Mouse (Mus musculus) adrenal gland, postnatal 36 days (tissue): Measurements from ENCODE around the gene Arhgap10. TPM values are rescaled to one million over a fixed set of nuclear protein-coding genes. Genes with fewer than 3 reads are reported as not detected.

Source experiments
- DNase-seq, 2 experiments: peaks; one replicate each; pipeline ENCODE4 v3.0.0; 2021; ENCODE audit warnings: mixed read lengths in 1 of 2
- total RNA-seq, 2 experiments: library from RNA; stranded (reverse); gene quantifications; 2 replicates each; pipeline ENCODE4 v1.2.3; 2021

Arhgap10 gene
- total RNA-seq, 2 experiments from 2014 or later: 18.5 to 28.0 TPM

DNA sequence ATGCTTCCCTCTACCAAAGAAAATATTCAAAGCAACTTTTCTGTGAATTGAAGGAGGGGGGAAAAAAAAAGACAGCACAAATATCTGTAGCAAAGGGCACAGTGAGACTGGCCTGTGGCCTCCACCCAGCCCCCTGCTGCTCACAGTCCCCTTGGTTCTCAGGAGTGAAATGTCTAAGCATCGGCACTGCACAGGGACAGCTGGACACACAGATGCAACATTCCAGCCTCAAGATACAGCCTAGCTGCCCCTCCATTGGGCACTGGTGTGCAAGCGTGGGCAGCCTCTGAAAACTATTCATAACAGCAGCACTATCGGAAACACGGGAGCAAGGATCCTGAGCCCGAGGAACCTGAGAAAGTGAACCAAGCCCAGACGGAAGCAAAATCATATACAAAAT is 113.7 kb downstream of the Arhgap10 start:
- DNase-seq: no peak

DNA sequence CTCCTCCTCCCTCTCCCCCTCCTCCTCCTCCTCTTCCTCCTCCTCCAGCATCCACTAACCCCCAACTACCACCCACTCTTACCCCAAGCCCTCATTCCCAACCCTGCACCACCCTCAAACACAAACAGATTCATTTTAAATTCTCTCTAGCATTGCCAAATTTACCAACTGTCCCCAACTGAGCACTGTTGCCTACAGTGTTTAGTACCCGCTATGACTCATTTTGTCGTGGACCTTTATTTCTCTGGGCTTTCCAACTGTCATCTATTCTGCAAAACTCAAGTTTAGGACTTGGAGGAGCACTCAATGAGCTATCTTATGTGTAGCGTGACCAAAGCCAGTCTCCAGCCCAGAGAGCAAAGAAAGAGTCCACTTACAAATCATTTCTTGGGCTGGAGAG is 115.8 kb downstream of the Arhgap10 start:
- no peak for DNase-seq

DNA sequence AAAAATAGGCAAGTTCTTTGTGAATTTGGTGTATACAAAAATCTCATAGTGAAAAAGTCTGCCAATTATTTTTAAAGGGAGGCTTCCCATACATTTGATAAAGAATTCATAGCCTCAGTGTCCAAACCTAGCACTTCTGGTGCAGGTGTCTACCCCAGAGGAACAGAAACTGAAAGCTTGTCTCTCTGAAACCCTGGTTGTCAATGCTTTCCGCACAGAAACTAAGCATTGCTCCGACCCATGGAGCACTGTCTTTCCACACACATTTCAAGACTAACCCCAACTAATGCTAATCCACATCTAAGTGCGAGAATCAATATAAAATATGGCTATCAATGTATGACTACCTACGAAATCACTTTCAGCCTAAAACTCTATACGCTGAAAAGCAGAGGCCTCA is 116.6 kb downstream of the Arhgap10 start:
- no peak for DNase-seq

DNA sequence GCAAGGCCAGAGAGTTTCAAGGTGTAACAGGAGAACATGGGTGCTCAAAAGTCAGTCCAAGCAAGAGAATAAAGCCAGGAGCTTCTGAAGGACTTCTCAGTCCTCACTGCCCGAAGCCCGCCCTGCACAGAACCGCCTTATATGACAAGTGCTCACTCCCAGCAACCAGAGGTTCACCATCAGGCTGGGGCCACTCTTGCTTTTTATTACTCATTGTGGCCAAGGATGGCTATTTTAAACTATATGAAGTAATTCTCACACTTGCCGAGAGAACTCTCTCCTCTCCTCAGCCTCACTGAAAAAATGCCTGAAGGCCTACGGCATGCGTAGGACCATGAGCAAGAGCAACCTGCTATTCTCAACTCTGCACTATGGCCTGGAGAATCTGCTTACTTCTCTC is 133.7 kb downstream of the Arhgap10 start:
- DNase-seq: no peak

DNA sequence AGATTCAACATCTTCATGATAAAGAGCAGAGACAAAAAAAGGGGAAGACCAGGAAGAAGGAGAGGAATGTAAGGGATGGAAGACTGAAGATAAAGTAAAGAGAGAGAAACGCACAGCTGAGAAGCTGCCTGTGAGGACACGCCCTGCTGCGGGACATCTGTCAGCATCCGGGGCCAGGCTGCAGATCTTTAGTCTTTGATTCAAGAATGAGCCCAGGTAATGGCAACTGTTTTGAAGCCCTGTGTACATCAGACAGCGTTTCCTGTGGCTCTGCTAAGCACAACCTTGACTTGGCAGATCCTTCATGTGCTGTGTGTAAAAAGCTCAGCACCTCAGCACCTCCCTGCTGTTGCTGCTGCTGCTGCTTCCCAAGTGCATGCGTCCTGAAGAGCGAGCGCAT is 134.1 kb downstream of the Arhgap10 start:
- DNase-seq: no peak

DNA sequence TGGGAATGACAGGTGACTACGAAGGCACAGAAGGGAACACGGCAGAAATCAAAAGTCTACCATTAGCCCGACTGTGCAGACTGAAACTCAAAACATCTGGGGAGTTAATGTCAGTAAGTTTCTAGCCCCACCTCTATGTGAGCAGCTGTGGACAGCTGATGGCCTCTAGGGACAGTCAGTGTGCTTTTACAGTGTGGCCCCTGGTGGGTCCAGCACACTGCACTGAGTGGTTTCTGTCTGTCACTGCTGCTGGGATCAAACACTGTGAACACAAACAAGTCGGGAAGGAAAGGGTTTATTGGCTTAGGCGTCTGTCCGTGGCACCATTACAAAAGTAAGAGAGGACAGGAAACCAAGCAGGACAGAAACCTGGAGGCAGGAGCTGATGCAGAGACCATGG is 136.9 kb downstream of the Arhgap10 start:
- DNase-seq: no peak

DNA sequence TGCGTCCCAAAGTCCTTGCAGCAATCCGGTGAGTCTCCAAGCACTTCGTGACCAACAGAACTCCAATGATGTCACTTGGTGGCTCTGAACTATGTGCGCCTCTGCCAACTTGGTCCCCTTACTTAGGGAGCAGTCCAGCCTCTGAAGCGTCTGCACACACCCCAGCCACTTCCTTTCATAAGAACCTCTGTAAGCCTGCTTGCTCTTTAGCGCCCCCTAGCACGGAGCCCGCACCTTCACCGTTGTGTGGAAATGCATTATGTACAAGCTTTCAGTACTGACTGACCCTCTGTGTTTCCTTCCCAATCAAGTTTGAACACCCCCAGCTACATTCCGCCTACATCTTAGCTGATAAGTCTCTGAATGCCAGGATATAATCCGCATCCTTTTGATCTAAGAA is 138.5 kb downstream of the Arhgap10 start:
- DNase-seq: peak; percentile 21 to 38

DNA sequence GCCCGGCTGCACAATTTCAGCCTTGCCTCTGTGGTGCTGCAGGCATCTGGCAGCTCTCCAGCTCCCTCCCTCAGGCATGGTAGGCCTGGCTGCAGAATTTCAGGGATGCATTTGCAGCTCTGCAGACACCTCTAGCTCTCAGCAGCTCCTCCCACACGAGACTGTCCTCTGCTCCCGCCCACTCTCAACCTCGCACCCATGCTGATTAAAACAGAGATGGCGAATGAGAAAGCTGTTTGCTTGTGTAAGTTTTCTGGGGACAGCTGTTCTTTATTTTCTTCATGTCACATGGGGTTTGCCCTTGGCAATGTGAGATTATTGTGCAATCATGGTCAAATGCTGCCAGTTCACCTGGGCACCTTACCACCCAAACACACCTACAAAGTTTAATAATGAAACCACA is 141.3 kb downstream of the Arhgap10 start:
- DNase-seq: peak; percentile 39 to 49

DNA sequence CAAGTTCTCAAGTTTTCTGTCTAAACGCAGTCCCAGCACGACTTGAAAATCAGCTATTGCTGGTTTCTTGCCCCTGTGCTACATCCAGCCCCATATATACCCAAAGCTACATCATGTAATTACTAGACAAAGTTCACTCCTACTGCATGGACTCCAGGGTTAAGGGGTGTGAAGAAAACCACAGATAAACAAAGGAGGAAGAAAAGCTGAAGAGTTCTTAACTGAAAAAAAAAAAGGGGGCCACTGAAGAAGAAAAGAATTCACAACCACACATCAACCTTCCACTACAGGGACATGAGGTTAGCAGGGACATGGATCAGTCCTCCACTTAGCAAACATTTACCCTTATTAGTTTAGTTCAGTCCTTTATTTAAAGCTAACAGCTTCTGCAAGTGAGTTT is 141.8 kb downstream of the Arhgap10 start:
- no peak for DNase-seq

DNA sequence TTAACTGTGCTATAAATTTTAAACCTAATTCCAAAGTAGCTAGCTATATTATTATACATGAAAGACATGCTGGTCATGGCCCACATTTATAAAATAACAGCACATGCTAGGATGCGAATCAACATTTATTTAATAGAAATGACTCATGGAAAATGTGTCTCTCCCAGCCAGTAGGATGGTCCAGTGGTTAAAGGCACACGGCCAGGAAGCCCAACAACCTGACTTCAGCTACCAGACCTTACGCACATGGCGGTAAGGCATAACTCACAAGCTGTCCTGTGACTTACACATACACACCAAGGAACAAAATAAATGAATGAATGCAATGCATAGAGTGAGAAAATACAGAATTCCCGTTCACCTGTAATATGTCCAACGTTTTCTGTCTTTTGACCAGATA is 146.7 kb downstream of the Arhgap10 start:
- DNase-seq: no peak

DNA sequence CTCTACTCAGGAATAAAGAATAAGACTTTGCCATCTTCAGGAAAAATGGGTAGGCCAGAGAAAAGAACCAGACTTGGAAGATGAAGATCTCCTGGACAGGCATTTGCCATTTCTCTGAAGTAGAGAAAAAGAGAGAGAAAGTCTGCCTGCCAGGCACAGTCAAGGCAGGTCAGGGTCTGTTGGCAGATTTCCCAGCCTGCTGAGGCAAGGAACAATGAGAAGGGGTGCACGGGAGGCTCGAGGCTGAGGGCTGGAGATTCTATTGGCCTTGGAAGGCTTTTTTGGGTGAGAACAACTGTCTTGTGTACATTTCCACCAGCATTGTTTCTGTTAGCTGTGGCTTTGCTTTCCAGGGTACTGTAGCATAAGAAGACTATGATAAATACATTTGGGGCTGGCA is 147.4 kb downstream of the Arhgap10 start:
- peak; percentile 68 to 72 for DNase-seq

DNA sequence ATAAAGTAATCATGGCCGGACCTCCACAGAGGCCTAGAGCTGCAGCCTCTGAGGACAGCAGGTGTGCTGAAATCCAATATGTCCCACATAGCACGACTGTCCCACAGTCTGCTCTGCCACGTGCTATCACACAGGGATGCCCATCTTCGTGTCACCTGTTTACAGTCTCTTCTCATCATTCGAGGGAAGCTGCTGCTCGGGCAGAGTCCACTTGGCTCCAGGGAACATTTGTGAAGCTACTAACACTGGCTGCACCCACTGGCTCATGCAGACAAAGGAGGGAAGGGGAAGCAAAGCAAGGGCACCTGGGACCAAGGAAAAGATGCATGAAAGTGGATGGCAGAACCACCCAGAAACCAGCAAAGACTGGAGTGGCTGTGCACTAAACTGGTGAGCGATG is 148.1 kb downstream of the Arhgap10 start:
- DNase-seq: no peak

DNA sequence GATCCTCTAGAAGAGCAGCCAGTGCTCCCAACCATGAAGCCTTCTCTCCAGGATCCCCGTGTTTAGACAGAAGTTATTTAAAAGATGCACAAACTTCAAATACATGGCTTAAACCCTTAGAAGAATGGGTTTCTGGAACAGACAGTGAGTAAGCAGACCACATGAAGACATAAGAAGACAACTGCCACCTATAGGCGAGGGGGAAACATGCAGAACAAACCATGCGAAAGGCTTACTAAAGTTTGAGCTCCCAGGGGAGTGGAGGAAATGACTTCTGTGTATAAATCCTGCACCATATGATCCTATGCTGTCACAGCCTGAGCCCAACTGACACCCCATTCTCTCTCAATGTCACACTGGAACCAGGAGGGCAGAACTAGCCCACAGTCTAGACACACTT is 150.7 kb downstream of the Arhgap10 start:
- DNase-seq: peak in 1 of 2 experiments; percentile 33

DNA sequence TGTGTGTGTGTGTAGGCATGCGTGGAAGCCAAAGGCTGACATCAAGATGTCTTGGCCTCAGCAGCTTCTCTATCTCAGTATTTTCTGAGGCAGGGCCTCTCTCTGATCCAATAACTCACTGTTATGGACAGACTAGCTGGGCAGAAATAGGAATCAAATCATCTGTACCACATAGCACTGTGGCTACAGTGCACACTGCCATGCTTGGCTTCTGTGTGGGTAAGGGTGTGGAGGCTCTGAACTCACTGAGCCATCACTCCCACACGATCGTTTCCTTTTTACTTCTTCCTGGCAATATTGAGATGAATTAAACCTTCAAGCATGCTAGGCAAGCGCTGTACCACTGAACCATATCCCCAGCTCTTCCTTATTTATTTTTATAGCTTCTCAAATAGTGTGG is 151.3 kb downstream of the Arhgap10 start:
- no peak for DNase-seq

DNA sequence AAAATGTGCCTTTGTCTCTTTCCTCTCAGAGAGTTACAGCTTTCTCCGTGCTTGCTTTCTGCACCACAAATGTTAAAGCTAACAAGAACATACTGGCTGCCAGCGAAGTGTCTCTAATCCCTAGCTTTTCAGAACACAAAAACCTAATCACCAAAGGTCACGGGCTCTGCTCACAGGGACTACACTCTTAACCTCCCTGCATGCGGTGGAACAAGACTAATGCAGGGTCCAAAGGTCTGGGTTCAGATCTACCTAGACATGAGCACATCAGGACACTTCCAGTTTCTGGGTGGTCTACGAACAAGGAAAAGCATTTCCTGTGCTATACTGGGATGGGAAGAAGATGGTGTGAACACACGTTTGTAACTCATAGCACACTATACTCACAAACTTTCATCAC is 151.8 kb downstream of the Arhgap10 start:
- DNase-seq: no peak

DNA sequence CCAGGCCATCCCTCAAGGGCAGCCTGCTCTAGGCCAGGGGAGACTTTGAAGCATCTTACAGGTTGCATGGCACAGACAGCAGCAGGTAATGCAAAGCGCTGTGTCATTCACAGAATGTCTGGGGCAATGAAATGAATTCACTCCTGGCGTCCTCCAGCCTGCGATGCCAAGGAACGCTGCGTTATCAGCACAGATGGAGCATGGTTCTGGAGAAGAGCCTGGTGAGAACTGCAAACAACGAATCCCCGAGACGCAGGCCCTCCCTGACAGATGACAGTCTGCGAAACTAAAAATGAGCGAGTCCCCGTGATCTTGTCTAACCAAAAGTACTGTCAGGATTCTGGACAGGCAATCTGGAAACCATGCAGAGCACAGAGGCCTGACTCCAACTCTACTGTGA is 153.3 kb downstream of the Arhgap10 start:
- DNase-seq: no peak

DNA sequence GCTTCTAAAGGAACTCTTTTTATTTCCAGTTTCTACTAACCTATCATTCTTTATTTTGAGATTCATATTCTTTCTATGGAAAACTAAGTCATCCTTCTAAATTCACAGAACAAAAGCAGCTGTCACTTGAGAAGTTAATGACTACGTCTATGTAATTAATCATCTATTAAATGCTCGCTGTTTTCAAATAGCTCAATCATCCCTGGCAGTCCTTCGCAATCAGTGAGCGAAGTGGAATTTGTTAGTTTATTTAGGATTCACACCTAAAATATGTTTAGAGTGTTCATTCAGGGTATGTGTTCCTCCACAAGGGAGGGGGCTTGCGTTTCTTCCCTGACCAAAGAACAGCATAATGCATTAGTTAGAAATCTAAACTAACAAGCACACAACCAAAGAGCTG is 156.9 kb downstream of the Arhgap10 start:
- no peak for DNase-seq

DNA sequence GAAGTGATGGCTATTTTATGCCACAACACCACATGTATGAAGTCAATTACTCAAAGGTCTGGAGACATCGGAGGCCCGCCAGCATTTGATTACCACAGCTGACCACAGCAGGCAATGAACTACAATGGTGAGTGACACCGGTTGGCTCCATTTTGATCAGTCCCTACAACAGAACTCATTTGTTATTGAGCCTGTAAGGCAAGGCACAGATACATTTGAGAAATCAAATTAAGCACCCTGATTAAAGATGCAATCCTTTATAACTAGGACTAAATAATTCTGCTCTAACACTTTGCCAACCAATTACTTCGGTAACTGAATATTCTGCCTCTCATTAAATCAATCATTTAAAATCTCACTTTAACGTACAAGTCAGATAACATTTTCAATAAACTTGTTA is 157.3 kb downstream of the Arhgap10 start:
- DNase-seq: no peak

DNA sequence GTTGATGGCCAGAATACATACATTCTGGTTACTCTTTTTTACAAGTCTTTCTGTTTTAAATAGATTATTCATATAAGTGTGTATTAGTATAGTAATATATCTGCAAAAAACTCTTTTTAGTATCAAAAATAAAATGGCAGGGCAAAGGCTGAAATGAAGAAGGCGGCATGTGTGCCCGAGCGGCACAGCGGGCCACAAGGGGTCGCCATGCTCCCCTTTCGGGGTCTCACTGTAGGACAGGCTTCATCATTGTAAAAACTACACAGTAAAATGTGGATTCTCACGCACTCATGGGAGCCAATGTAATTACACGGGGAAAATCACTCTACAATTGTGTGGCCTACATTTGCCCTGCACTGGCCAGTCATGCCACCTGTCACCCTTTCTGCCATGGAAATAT is 160.6 kb downstream of the Arhgap10 start:
- DNase-seq: no peak

DNA sequence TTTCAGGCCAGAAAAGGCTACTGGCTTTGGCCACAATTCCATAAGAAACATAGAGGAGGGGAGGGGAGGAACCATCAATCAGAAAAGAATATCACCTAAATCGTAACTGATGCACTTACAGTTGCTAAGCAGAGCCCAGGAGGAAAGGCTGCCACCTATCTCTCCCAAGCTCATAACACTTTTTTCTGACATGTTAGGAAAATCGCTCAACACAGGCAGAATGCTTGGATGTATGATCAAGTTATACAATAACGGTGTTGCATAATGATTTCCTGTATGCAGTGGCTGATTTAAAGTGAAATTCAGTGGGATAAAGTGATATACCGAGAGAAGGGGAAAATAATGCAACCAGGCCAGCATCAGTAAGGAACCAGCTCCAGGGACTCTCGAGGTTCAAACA is 162.4 kb downstream of the Arhgap10 start:
- DNase-seq: no peak

DNA sequence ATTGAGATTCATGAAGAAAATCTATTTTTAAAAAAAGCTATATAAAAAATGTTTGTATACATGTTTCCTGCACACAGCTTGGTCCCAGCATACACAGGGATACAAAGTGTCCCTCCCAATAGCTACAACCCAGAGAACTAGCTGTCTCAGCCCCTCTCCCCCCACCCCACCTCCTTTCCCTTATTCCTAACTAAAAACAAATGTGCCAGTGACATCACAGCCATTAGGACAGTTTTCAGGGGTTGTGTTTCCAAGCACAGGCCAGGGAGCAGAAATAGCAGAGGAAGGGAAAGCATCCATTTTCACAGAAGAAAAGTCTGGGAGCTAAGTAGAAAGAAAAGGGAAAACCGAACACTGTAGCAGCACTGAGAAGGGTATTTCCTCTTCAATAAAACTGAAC is 163.6 kb downstream of the Arhgap10 start:
- no peak for DNase-seq

DNA sequence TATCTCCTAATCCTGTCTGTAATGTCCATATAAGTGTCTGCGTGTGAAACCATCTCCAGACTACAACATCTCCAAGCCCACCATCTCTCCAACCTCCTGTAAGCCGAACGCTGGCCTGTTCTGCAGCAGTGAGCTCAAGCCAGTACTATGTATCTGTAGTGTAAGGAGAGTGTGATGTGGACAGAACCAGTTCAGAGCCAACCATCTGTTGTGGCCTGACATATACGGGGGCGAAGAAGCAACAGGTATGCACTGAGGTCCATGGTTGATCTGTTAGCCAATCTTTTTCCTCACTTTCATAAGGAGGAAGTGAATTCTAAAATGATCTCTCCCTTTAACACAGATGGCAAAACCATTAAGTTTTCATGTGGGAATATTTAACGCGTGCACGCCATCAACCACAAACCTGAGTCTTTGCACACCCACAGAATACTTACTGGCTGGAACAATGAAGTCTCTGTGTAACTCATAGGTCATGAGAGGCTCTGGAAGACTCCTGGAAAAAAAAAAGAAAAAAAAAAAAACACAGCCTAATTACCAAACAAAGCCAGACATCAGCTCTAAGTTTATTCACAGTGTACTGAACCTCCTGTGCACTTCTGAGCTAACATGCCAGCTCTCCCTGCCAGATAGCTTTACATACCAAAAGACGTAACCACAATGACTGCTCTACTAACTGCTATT is 166.4 kb downstream of the Arhgap10 start:
- DNase-seq: no peak

DNA sequence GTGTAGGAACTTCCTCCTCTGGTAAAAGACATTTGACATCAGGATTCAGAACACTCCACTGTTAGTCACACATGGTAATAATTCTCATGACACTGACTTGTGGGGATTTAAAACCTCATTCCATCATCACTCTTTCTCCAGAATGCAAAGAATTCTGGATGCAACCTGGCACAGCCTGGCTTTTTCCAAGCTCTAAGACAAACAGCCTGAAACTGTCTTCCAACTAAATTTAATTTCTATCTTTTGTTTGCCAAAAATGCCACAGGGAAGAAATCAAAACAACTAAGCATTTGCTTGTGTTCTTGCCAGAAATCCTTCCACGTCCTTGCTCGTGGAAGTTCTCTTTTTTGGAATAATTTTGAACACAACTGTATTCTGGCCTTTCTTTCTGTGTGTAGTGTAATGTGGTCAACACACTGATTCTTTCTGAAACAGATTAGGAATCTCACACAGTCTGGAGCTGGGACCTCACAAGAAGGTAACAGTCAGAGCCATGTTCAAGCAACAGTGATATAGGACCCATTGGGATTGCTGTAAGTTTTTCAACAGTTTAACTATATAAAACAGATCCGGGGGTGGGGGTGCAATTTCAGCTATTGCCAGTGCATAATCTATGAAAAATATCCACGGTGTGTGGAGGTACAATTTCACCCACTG is 167.5 kb downstream of the Arhgap10 start:
- no peak for DNase-seq

DNA sequence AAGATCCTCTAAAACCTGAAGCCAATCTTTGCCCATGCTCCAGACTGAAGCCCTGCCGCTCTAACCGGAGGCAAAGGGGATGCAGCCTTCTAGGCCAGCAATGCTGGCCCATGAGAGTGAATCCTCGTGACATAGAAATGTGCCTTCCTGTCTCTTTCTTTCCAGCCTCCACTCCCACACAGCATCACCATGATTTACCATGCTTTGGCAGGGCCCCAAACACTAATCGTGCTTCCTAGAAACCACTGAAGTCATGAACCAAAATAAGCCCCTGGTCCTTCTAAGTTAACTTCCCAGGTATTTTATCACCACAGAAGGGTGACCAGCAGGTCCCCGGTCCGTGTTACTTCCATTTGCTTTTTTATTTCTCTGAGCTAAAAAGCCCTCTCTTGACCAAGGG is 173.8 kb downstream of the Arhgap10 start:
- DNase-seq: peak in 1 of 2 experiments; percentile 5
